Mouse (Mus musculus) kidney, postnatal 4 days (tissue): ENCODE measurements around the gene Tmod2.

Experiments used
- DNase-seq, 2 experiments: peaks; one replicate each; pipeline ENCODE4 v3.0.0; 2021; ENCODE audit warnings: mixed read lengths in 2 of 2

Gene Tmod2

GRCm38 (mm10) chr9:75600166-75600934 lies 10.8 kb downstream of the Tmod2 start:
- no peak for DNase-seq

- DNase-seq = peak; percentile 18 to 34
These were observed 11.8 kb downstream of the Tmod2 start for GRCm38 (mm10) chr9:75599191-75599841.

- no peak for DNase-seq
These were observed 13.5 kb downstream of the Tmod2 start for GRCm38 (mm10) chr9:75597596-75597995.

GRCm38 (mm10) chr9:75597036-75597435 lies 14.1 kb downstream of the Tmod2 start:
- no peak for DNase-seq

GRCm38 (mm10) chr9:75593481-75593880 lies 17.6 kb downstream of the Tmod2 start:
- no peak for DNase-seq

GRCm38 (mm10) chr9:75589850-75590790 lies 21.0 kb downstream of the Tmod2 start:
- no peak for DNase-seq

- peak; percentile 14 to 22 for DNase-seq
These were observed 29.3 kb downstream of the Tmod2 start for GRCm38 (mm10) chr9:75581694-75582350.

GRCm38 (mm10) chr9:75579321-75579720 lies 31.8 kb downstream of the Tmod2 start:
- DNase-seq = no peak

GRCm38 (mm10) chr9:75571036-75571942 lies 39.8 kb downstream of the Tmod2 start:
- DNase-seq = no peak

GRCm38 (mm10) chr9:75568399-75568798 lies 42.7 kb downstream of the Tmod2 start:
- DNase-seq = no peak

GRCm38 (mm10) chr9:75564892-75565291 lies 46.2 kb downstream of the Tmod2 start:
- DNase-seq = no peak

- DNase-seq = no peak
These were observed 47.5 kb downstream of the Tmod2 start for GRCm38 (mm10) chr9:75563622-75564021.

GRCm38 (mm10) chr9:75563176-75563575 lies 47.9 kb downstream of the Tmod2 start:
- DNase-seq = no peak

- no peak for DNase-seq
These were observed 50.0 kb downstream of the Tmod2 start for GRCm38 (mm10) chr9:75561040-75561669.

GRCm38 (mm10) chr9:75560353-75560752 lies 50.8 kb downstream of the Tmod2 start:
- DNase-seq = no peak

GRCm38 (mm10) chr9:75559512-75560012 lies 51.6 kb downstream of the Tmod2 start, which contains the start of gene Tmod3:
TSS of gene Tmod3 (minus strand) at chr9:75559657.
- DNase-seq = peak; percentile 97

GRCm38 (mm10) chr9:75558812-75559511 lies 52.2 kb downstream of the Tmod2 start:
- DNase-seq = peak; percentile 74 to 82

- no peak for DNase-seq
These were observed 52.8 kb downstream of the Tmod2 start for GRCm38 (mm10) chr9:75558360-75558759.

GRCm38 (mm10) chr9:75553719-75554118 lies 57.4 kb downstream of the Tmod2 start:
- no peak for DNase-seq

- no peak for DNase-seq
These were observed 59.8 kb downstream of the Tmod2 start for GRCm38 (mm10) chr9:75551342-75551741.
